Mouse (Mus musculus) erythroblast, embryonic 14.5 days (primary cell): ENCODE data around the gene Ankrd60.

Experiments used
- GATA1 ChIP-seq: IDR thresholded peaks from 2 replicates; pipeline ENCODE4 v1.6.1; 2012; ENCODE audit warnings: low read length, inconsistent platforms, mixed read lengths
- TAL1 ChIP-seq: IDR thresholded peaks from 3 replicates; pipeline ENCODE4 v1.6.1; 2012; ENCODE audit warnings: low read length, inconsistent platforms, mixed read lengths

- TF ChIP-seq TAL1 (no peak), GATA1 (no peak)
Measured at GRCm38 (mm10) chr2:173595374-173595781, 17.2 kb upstream of the Ankrd60 start.
